ENCODE assay signal across 8 mouse cellular contexts in genomic region chr7:113909161-113909825, GRCm38 (mm10).
DNase-seq lines count a peak whose midpoint lies in the region; ATAC-seq lines count a peak whose summit lies in the region.

No protein-coding gene starts in this region.

- H3K4me3 ChIP-seq in lung, embryonic 15.5 days, result no peak overlapping the region
- no peak overlapping the region for H3K4me3 ChIP-seq in kidney, embryonic 14.5 days (ENCODE audit: low read length)
- no peak overlapping the region for H3K4me3 ChIP-seq in midbrain, embryonic 13.5 days (replicated peaks)

- H3K27me3 ChIP-seq in lung, embryonic 15.5 days, result no peaks in the 10 kb centered on the region
- H3K27me3 ChIP-seq in kidney, embryonic 14.5 days (ENCODE audit: control insufficient read depth, insufficient read depth, low read length), result no peaks in the 10 kb centered on the region
- no peaks in the 10 kb centered on the region for H3K27me3 ChIP-seq in midbrain, embryonic 13.5 days

- ATAC-seq in lung, embryonic 15.5 days (ENCODE audit: borderline replicate concordance, extremely low read depth, low FRiP score, low TSS enrichment), result peak; percentile 52
- peak; percentile 24; the same call in 1 of the 2 replicates for ATAC-seq in kidney, embryonic 14.5 days (ENCODE audit: low FRiP score, low TSS enrichment)
- ATAC-seq in midbrain, embryonic 13.5 days, result 0 out of 2 replicates have a peak, but pooled peaks have one; percentile 43
- no peak for ATAC-seq in cerebellum, adult (ENCODE audit: insufficient number of reproducible peaks, low FRiP score, low TSS enrichment)

- peak; percentile 44 for DNase-seq in adrenal gland, adult 2 months
- no peak for DNase-seq in adrenal gland, postnatal 4 days (ENCODE audit: low spot score in 2 of 2)
- no peak for DNase-seq in lung, adult 18-20 months
- no peak for DNase-seq in spleen, adult 12 weeks (ENCODE audit: low spot score)

- no peak overlapping the region for H3K4me2 ChIP-seq in lung, embryonic 15.5 days
- no peak overlapping the region for H3K4me2 ChIP-seq in kidney, embryonic 14.5 days (replicated peaks; ENCODE audit: low read depth, low read length)
- no peak overlapping the region for H3K4me2 ChIP-seq in midbrain, embryonic 13.5 days (replicated peaks)

- H3K9ac ChIP-seq in lung, embryonic 15.5 days, result no peak overlapping the region
- no peak overlapping the region for H3K9ac ChIP-seq in kidney, embryonic 14.5 days (ENCODE audit: low read depth, low read length)
- H3K9ac ChIP-seq in midbrain, embryonic 13.5 days (replicated peaks), result no peak overlapping the region

- H3K9me3 ChIP-seq in lung, embryonic 15.5 days, result no peaks in the 10 kb centered on the region
- H3K9me3 ChIP-seq in kidney, embryonic 14.5 days (ENCODE audit: control insufficient read depth, low read length), result no peaks in the 10 kb centered on the region
- H3K9me3 ChIP-seq in midbrain, embryonic 13.5 days, result no peaks in the 10 kb centered on the region

- H3K36me3 ChIP-seq in lung, embryonic 15.5 days, result no peaks in the 10 kb centered on the region
- H3K36me3 ChIP-seq in kidney, embryonic 14.5 days (ENCODE audit: control insufficient read depth, insufficient read depth, low read length), result no peaks in the 10 kb centered on the region
- H3K36me3 ChIP-seq in midbrain, embryonic 13.5 days, result no peaks in the 10 kb centered on the region

- no peaks in the 10 kb centered on the region for H3K4me1 ChIP-seq in lung, embryonic 15.5 days
- no peaks in the 10 kb centered on the region for H3K4me1 ChIP-seq in kidney, embryonic 14.5 days (ENCODE audit: control insufficient read depth, insufficient read depth, low read length)
- peaks cover 19% of the 10 kb centered on the region for H3K4me1 ChIP-seq in midbrain, embryonic 13.5 days (replicated peaks)

- H3K27ac ChIP-seq in lung, embryonic 15.5 days, result no peak overlapping the region
- no peak overlapping the region for H3K27ac ChIP-seq in kidney, embryonic 14.5 days (ENCODE audit: low read depth, low read length)
- no peak overlapping the region for H3K27ac ChIP-seq in midbrain, embryonic 13.5 days

- 23% methylated on average over 12 of the region's 12 CpGs for WGBS in lung, embryonic 15.5 days
- 25% methylated on average over 12 of the region's 12 CpGs for WGBS in kidney, embryonic 14.5 days
- WGBS in midbrain, embryonic 13.5 days, result 22% methylated on average over 12 of the region's 12 CpGs
